Mouse (Mus musculus) liver, embryonic 14.5 days (tissue): ENCODE measurements around the gene Bmp8b.

ENCODE experiments used
- CTCF ChIP-seq: IDR thresholded peaks from 2 replicates; pipeline ENCODE4 v1.5.1; 2016; ENCODE audit warnings: antibody characterized with exemption, low read depth, control low read depth
- EP300 ChIP-seq: IDR thresholded peaks from 2 replicates; pipeline ENCODE4 v1.6.1; 2016; ENCODE audit warnings: antibody characterized with exemption, low read depth

DNA sequence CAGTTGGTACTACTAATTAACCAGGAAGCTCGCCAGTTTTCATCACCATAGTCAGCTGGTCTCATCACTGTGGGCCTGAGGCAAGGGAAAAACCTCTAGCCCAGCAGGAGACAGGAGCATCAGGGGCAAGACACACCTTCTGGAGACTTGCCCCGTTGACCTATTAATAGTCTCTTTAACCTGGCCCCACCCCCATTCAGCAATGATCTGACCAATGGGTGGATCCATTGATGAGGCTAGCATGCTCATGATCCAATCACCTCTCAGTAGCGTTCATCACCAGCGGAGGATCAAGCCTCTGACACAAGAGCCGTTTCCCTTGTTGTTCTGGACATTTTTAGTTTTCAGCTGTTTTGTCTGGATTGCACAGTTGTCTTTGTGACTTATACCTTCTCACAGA is 12.3 kb upstream of the Bmp8b start:
- no peak for TF ChIP-seq CTCF
- no peak for TF ChIP-seq EP300
